Mouse (Mus musculus) C2C12 (cell line): ENCODE measurements around the gene Chuk.

Source experiments
- CEBPB ChIP-seq: IDR thresholded peaks from one replicate; pipeline ENCODE4 v1.6.1; 2011; ENCODE audit warnings: low read depth, mild to moderate bottlenecking, control low read depth, moderate library complexity
- CTCF ChIP-seq: IDR thresholded peaks from one replicate; pipeline ENCODE4 v1.5.1; 2011; ENCODE audit not compliant: control insufficient read depth, insufficient read depth, insufficient read length
- FOSL1 ChIP-seq: IDR thresholded peaks from one replicate; pipeline ENCODE4 v1.8.0; 2011; ENCODE audit warnings: mild to moderate bottlenecking, low read length; ENCODE audit not compliant: poor library complexity, insufficient read depth, severe bottlenecking
- MAX ChIP-seq: IDR thresholded peaks from one replicate; pipeline ENCODE4 v1.6.1; 2011; ENCODE audit warnings: mild to moderate bottlenecking, control low read depth
- MYOD1 ChIP-seq: IDR thresholded peaks from one replicate; pipeline ENCODE4 v1.6.1; 2011; ENCODE audit warnings: low read depth; ENCODE audit not compliant: control insufficient read depth, insufficient read length
- USF1 ChIP-seq: IDR thresholded peaks from one replicate; pipeline ENCODE4 v1.6.1; 2011; ENCODE audit warnings: low read depth, mild to moderate bottlenecking, control low read depth, moderate library complexity

DNA sequence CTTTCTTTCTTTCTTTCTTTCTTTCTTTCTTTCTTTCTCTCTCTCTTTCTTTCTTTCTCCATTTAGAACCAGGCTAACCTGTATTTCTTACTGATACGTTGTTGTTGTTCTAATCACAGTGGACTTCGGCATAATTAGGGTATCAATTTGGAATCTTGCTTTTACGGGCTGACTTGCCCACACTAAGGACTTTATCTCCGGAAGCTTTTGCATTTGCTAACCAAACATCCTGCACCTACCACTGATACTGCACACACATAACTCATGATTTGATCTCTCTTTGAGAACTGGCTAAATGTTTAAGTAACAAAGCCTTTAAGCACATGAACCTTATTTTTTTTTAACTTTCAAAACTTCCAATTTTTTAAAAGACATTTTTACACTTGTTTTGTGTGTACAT lies 56.9 kb downstream of the Chuk start:
- no peak for TF ChIP-seq FOSL1
- no peak for TF ChIP-seq CTCF
- TF ChIP-seq MAX = no peak
- TF ChIP-seq USF1 = no peak
- no peak for TF ChIP-seq CEBPB
- TF ChIP-seq MYOD1 = no peak
